Mouse (Mus musculus): ENCODE measurements around the gene Pik3r1. TPM values are rescaled to one million over a fixed set of nuclear protein-coding genes. Genes with fewer than 3 reads are reported as not detected.
A peak's percentile ranks its signal among the peaks of the same experiment; 100 is the strongest.

Pik3r1 gene
- polyA plus RNA-seq, 1 experiment from 2014 or later = 51.3 TPM

DNA sequence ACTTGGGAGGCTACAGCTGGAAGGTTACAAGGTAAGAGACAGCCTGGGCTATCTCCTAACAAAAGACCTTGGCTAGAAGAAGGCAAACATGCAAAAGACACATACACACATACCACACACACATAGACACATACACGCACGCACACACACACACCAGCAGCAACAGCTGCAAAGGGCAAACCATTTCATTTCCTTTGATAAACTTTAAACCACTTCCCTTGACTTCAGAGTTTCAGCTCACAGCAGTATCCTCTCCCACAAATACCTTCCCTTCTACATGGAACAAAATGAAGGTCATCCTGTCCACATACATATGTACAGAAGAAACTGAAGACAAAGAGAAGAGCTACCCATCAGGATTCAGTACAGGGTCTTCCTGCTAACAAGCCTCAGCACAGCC lies 56.7 kb downstream of the Pik3r1 start:
- Histone ChIP-seq H3K4me2 (ENCODE audit: low read length) (no peak overlapping the region), H3K36me3 (ENCODE audit: control insufficient read depth, insufficient read depth, low read length) (peaks cover 3% of the 10 kb centered on the region; the same call in 1 of the 2 replicates), H3K27ac (ENCODE audit: low read depth, low read length) (no peak overlapping the region), H3K4me3 (ENCODE audit: low read length) (no peak overlapping the region), H3K27me3 (replicated peaks; ENCODE audit: control insufficient read depth, insufficient read depth, low read length) (no peaks in the 10 kb centered on the region), H3K4me1 (ENCODE audit: control insufficient read depth, insufficient read depth, low read depth, low read length) (no peaks in the 10 kb centered on the region), H3K9me3 (ENCODE audit: control insufficient read depth, low read length) (no peaks in the 10 kb centered on the region), H3K9ac (ENCODE audit: low read depth, low read length) (no peak overlapping the region)
- no peak for ATAC-seq
- WGBS = 90% methylated on average over 2 of the region's 2 CpGs

- peaks cover 4% of the 10 kb centered on the region; the same call in 1 of the 2 replicates for H3K36me3 ChIP-seq (ENCODE audit: control insufficient read depth, insufficient read depth, low read length)
- WGBS = 62% methylated on average over 3 of the region's 3 CpGs
- H3K4me3 ChIP-seq (ENCODE audit: low read length) = no peak overlapping the region
- no peaks in the 10 kb centered on the region for H3K4me1 ChIP-seq (ENCODE audit: control insufficient read depth, insufficient read depth, low read depth, low read length)
- H3K9me3 ChIP-seq (ENCODE audit: control insufficient read depth, low read length) = no peaks in the 10 kb centered on the region
- no peak overlapping the region for H3K27ac ChIP-seq (ENCODE audit: low read depth, low read length)
- no peak overlapping the region for H3K9ac ChIP-seq (ENCODE audit: low read depth, low read length)
- no peaks in the 10 kb centered on the region for H3K27me3 ChIP-seq (replicated peaks; ENCODE audit: control insufficient read depth, insufficient read depth, low read length)
- peak; percentile 52 for ATAC-seq
- no peak overlapping the region for H3K4me2 ChIP-seq (ENCODE audit: low read length)
Observed at GRCm38 (mm10) chr13:101709788-101710187, 58.2 kb downstream of the Pik3r1 start.

- Histone ChIP-seq H3K4me3 (ENCODE audit: low read length) (no peak overlapping the region), H3K9me3 (ENCODE audit: control insufficient read depth, low read length) (no peaks in the 10 kb centered on the region), H3K36me3 (ENCODE audit: control insufficient read depth, insufficient read depth, low read length) (peaks cover 4% of the 10 kb centered on the region; the same call in 1 of the 2 replicates), H3K4me1 (ENCODE audit: control insufficient read depth, insufficient read depth, low read depth, low read length) (no peaks in the 10 kb centered on the region), H3K4me2 (ENCODE audit: low read length) (no peak overlapping the region), H3K27me3 (replicated peaks; ENCODE audit: control insufficient read depth, insufficient read depth, low read length) (no peaks in the 10 kb centered on the region), H3K9ac (ENCODE audit: low read depth, low read length) (no peak overlapping the region), H3K27ac (ENCODE audit: low read depth, low read length) (no peak overlapping the region)
- no peak for ATAC-seq
- WGBS = 96% methylated on average over 9 of the region's 9 CpGs
Observed at GRCm38 (mm10) chr13:101707226-101707625, 60.8 kb downstream of the Pik3r1 start.

GRCm38 (mm10) chr13:101706426-101706825 lies 61.6 kb downstream of the Pik3r1 start:
- Histone ChIP-seq H3K4me2 (ENCODE audit: low read length) (no peak overlapping the region), H3K27me3 (replicated peaks; ENCODE audit: control insufficient read depth, insufficient read depth, low read length) (no peaks in the 10 kb centered on the region), H3K36me3 (ENCODE audit: control insufficient read depth, insufficient read depth, low read length) (peaks cover 6% of the 10 kb centered on the region; the same call in 1 of the 2 replicates), H3K9ac (ENCODE audit: low read depth, low read length) (no peak overlapping the region), H3K4me1 (ENCODE audit: control insufficient read depth, insufficient read depth, low read depth, low read length) (no peaks in the 10 kb centered on the region), H3K4me3 (ENCODE audit: low read length) (no peak overlapping the region), H3K9me3 (ENCODE audit: control insufficient read depth, low read length) (no peaks in the 10 kb centered on the region), H3K27ac (ENCODE audit: low read depth, low read length) (no peak overlapping the region)
- no peak for ATAC-seq
- WGBS = 90% methylated on average over 7 of the region's 7 CpGs

GRCm38 (mm10) chr13:101702096-101702775 lies 65.8 kb downstream of the Pik3r1 start:
- 94% methylated on average over 14 of the region's 14 CpGs for WGBS

GRCm38 (mm10) chr13:101701632-101702031 lies 66.4 kb downstream of the Pik3r1 start:
- Histone ChIP-seq H3K4me2 (ENCODE audit: low read length) (no peak overlapping the region), H3K27ac (ENCODE audit: low read depth, low read length) (no peak overlapping the region), H3K9me3 (ENCODE audit: control insufficient read depth, low read length) (no peaks in the 10 kb centered on the region), H3K36me3 (ENCODE audit: control insufficient read depth, insufficient read depth, low read length) (peaks cover 9% of the 10 kb centered on the region; the same call in 1 of the 2 replicates), H3K4me3 (ENCODE audit: low read length) (no peak overlapping the region), H3K4me1 (ENCODE audit: control insufficient read depth, insufficient read depth, low read depth, low read length) (no peaks in the 10 kb centered on the region; the same call in 1 of the 2 replicates), H3K9ac (ENCODE audit: low read depth, low read length) (no peak overlapping the region), H3K27me3 (replicated peaks; ENCODE audit: control insufficient read depth, insufficient read depth, low read length) (no peaks in the 10 kb centered on the region)
- ATAC-seq = no peak
- 91% methylated on average over 8 of the region's 8 CpGs for WGBS

More at GRCm38 (mm10) chr13:101702096-101702775, 65.8 kb downstream of the Pik3r1 start:
- H3K4me1 ChIP-seq (ENCODE audit: control insufficient read depth, insufficient read depth, low read depth, low read length) = no peaks in the 10 kb centered on the region; the same call in 1 of the 2 replicates
- ATAC-seq = no peak
- H3K9me3 ChIP-seq (ENCODE audit: control insufficient read depth, low read length) = no peaks in the 10 kb centered on the region
- H3K36me3 ChIP-seq (ENCODE audit: control insufficient read depth, insufficient read depth, low read length) = peaks cover 9% of the 10 kb centered on the region; the same call in 1 of the 2 replicates
- no peak overlapping the region for H3K9ac ChIP-seq (ENCODE audit: low read depth, low read length)
- no peak overlapping the region for H3K27ac ChIP-seq (ENCODE audit: low read depth, low read length)
- H3K27me3 ChIP-seq (replicated peaks; ENCODE audit: control insufficient read depth, insufficient read depth, low read length) = no peaks in the 10 kb centered on the region
- H3K4me2 ChIP-seq (ENCODE audit: low read length) = no peak overlapping the region
- no peak overlapping the region for H3K4me3 ChIP-seq (ENCODE audit: low read length)

GRCm38 (mm10) chr13:101699742-101700141 lies 68.3 kb downstream of the Pik3r1 start:
- no peaks in the 10 kb centered on the region for H3K27me3 ChIP-seq (replicated peaks; ENCODE audit: control insufficient read depth, insufficient read depth, low read length)
- no peak overlapping the region for H3K4me2 ChIP-seq (ENCODE audit: low read length)
- WGBS = 65% methylated on average over 5 of the region's 5 CpGs
- peaks cover 5% of the 10 kb centered on the region; the same call in 1 of the 2 replicates for H3K36me3 ChIP-seq (ENCODE audit: control insufficient read depth, insufficient read depth, low read length)
- no peak overlapping the region for H3K9ac ChIP-seq (ENCODE audit: low read depth, low read length)
- no peak overlapping the region for H3K4me3 ChIP-seq (ENCODE audit: low read length)
- ATAC-seq = no peak; the same call in 1 of the 2 replicates
- H3K9me3 ChIP-seq (ENCODE audit: control insufficient read depth, low read length) = no peaks in the 10 kb centered on the region
- H3K27ac ChIP-seq (ENCODE audit: low read depth, low read length) = no peak overlapping the region
- peaks cover 7% of the 10 kb centered on the region for H3K4me1 ChIP-seq (ENCODE audit: control insufficient read depth, insufficient read depth, low read depth, low read length)

- peaks cover 5% of the 10 kb centered on the region; the same call in 1 of the 2 replicates for H3K36me3 ChIP-seq (ENCODE audit: control insufficient read depth, insufficient read depth, low read length)
- peaks cover 16% of the 10 kb centered on the region for H3K4me1 ChIP-seq (ENCODE audit: control insufficient read depth, insufficient read depth, low read depth, low read length)
- H3K27ac ChIP-seq (ENCODE audit: low read depth, low read length) = no peak overlapping the region
- no peaks in the 10 kb centered on the region for H3K9me3 ChIP-seq (ENCODE audit: control insufficient read depth, low read length)
- no peak overlapping the region for H3K4me2 ChIP-seq (ENCODE audit: low read length)
- WGBS = 89% methylated on average over 5 of the region's 5 CpGs
- H3K4me3 ChIP-seq (ENCODE audit: low read length) = no peak overlapping the region
- ATAC-seq = no peak
- no peak overlapping the region for H3K9ac ChIP-seq (ENCODE audit: low read depth, low read length)
- H3K27me3 ChIP-seq (replicated peaks; ENCODE audit: control insufficient read depth, insufficient read depth, low read length) = no peaks in the 10 kb centered on the region
Observed at GRCm38 (mm10) chr13:101697966-101698365, 70.1 kb downstream of the Pik3r1 start.

- H3K9ac ChIP-seq (ENCODE audit: low read depth, low read length) = no peak overlapping the region; the same call in 1 of the 2 replicates
- peaks cover 16% of the 10 kb centered on the region for H3K4me1 ChIP-seq (ENCODE audit: control insufficient read depth, insufficient read depth, low read depth, low read length)
- H3K9me3 ChIP-seq (ENCODE audit: control insufficient read depth, low read length) = no peaks in the 10 kb centered on the region
- H3K4me2 ChIP-seq (ENCODE audit: low read length) = no peak overlapping the region
- H3K27me3 ChIP-seq (replicated peaks; ENCODE audit: control insufficient read depth, insufficient read depth, low read length) = no peaks in the 10 kb centered on the region
- no peak overlapping the region for H3K27ac ChIP-seq (ENCODE audit: low read depth, low read length)
- H3K36me3 ChIP-seq (ENCODE audit: control insufficient read depth, insufficient read depth, low read length) = peaks cover 5% of the 10 kb centered on the region; the same call in 1 of the 2 replicates
- ATAC-seq = no peak
- WGBS = 64% methylated on average over 5 of the region's 5 CpGs
- no peak overlapping the region for H3K4me3 ChIP-seq (ENCODE audit: low read length)
Observed at GRCm38 (mm10) chr13:101697461-101697860, 70.6 kb downstream of the Pik3r1 start.

All from hindbrain, embryonic 16.5 days (tissue).